Mouse (Mus musculus): Measurements from ENCODE around the gene Nin.

The Nin gene

GRCm38 (mm10) chr12:70083737-70084136 is 29.8 kb downstream of the Nin start:
- in situ Hi-C loops (cut with MseI, MboI), result no loop called here

GRCm38 (mm10) chr12:70082935-70083532 is 30.5 kb downstream of the Nin start:
- in situ Hi-C loops (cut with MseI, MboI), result no loop called here

GRCm38 (mm10) chr12:70082485-70082884 is 31.0 kb downstream of the Nin start:
- in situ Hi-C loops (cut with MseI, MboI), result no loop called here

DNA sequence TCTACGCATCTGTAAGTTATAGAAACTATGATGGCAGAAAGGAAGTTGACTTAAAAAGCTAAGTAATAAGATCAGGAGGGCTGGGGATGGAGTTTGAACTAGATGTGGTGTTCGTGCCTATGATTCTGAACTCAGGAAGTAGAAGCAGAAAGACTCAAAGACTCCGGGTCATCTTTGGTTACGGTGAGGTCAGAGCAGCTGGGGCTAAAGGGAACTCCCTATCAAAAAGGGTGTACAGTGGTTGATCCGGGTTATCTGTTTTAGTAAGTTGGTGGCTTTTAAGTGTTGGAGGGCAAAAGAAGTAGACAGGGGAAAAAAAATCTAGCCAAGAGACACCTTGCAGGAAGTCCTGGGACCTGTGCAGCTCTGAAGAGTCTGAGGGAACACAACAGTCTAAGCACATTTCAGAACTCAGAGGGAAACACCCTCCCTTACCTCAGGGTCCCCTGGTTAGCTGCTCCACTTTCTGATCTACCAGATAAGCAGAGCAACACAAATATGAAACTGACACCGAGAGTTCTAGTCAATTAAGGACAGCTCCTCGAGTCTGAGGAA is 35.0 kb downstream of the Nin start:
- in situ Hi-C loops (cut with MseI, MboI), result no loop called here

DNA sequence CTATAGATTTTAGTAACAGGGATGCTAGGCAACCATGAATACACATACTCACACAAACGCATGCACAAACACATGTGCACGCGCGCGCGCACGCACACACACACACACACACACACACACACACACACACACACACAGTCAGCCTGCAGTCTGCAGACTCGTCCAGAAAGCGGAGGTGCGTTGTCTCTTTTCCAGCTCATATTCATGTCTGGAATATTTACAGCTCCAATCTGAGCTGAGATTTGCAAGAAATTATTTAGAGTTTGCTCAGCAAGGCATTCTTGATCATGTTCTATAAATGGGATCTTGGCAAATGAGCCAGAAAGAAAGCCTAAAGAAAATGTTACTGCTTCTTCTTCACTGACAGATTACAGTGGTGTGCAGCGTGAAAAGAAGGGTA is 37.0 kb downstream of the Nin start:
- in situ Hi-C loops (cut with MseI, MboI), result no loop called here

- in situ Hi-C loops (cut with MseI, MboI), result no loop called here
Measured at GRCm38 (mm10) chr12:70075001-70075400, 38.5 kb downstream of the Nin start.

DNA sequence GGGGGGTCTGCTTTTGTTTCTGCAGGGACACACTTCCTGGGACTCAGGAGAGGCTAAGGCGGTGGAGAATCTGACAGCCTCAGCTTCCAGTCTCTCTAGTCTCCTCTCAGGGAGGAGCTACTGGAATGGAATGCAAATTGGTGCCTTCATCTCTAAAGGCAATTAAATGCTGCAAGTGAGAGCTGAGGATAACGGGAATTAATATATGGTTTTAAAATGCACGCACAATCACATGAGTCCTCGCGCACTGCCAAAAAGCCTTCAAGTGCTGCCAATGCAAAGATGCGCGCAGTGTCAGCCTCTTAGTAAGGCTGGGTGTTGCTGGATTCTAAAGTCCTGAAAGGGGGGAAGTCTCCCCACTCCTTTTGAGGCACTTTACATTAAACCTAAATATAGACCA is 42.6 kb downstream of the Nin start:
- in situ Hi-C loops (cut with MseI, MboI), result no loop called here

- in situ Hi-C loops (cut with MseI, MboI), result no loop called here
Measured at GRCm38 (mm10) chr12:70070306-70070705, 43.2 kb downstream of the Nin start.

DNA sequence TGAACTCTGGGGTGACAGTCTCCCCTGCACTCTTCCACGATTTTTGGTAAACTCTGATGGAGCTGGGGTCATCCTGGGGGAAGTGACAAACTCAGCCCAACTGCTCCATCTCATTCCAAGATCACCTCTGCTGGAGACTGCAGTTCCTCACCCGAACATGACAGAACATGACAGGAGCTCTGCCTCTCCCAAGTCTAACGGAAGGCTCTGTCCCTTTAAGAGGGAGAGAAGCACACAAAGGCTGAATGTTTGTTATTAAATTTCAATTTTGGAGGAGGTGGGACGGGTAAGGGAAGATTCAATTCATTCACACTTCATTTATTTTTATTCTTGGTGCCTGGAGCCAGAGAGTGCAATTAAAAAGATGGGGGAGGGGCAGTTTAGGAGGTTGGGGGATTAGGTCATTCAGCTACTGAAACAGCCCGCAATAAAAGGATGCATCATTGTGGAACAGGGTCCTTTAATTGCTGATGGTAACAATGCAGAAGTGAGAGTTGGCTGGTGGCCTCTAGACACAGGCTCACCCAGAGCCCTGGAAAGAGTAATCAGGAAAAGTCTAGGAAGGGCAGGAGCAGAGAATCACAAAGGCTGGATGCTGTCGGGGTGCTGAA is 44.8 kb downstream of the Nin start:
- in situ Hi-C loops (cut with MseI, MboI), result no loop called here

DNA sequence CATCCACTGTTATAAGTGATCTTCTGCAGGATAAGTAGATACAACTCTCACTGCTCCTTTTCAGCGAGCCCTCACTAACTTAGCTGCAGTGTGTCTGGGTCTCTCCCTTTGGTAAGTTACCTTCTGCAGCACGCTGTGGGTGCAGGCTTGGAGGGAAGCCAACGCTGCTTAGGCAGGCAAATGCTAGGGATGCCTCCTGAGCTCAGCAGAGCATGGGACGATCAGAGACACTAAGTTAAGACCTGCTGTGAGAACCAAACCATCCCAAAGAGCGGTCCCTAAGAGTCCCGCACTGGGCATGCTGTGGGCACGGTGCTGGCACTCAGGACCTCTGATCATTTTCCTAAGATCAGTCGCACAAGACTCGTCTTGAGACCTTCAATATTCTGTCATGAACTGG is 45.7 kb downstream of the Nin start:
- in situ Hi-C loops (cut with MseI, MboI), result no loop called here

DNA sequence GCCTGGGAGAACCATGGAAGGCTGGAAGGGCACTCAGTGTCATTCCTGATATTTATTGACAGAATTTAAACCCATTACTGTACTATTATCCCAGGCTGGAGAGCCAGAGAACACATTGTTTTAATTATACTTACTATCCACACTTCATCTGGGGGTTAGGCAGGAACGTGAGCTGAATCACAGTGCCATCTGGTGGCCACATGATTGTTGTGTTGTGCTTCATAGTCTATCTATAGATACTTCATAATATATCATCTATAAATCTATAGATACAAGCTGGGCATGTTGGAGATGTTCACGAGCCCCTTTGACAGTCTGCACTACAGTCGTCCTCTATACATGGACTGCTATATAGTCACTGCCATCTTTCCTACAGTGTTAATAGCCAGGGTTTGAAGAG is 51.4 kb downstream of the Nin start:
- in situ Hi-C loops (cut with MseI, MboI), result no loop called here

GRCm38 (mm10) chr12:70058956-70059851 is 54.3 kb downstream of the Nin start:
- in situ Hi-C loops (cut with MseI, MboI), result no loop called here

DNA sequence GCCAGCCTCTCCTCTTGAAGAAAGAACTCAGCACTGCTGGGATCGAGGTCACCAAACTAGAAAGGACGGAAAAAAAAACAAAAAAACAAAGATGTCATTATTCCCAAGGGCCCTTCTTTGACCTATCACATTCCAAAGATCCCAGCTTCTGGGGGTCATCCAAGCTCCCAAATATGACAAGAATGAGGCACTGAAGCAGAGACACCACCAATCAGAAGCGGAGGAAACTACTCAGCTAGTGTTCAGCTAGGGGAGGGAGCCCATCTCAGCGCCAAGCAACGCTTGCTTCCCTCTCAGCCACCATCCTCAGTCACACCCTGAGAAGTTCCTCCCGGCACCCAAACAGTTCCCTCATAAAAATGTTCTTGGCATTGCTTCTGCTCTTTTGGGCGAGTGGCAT is 62.8 kb downstream of the Nin start:
- in situ Hi-C loops (cut with MseI, MboI), result no loop called here

- in situ Hi-C loops (cut with MseI, MboI), result no loop called here
Measured at GRCm38 (mm10) chr12:70048741-70049140, 64.8 kb downstream of the Nin start.

DNA sequence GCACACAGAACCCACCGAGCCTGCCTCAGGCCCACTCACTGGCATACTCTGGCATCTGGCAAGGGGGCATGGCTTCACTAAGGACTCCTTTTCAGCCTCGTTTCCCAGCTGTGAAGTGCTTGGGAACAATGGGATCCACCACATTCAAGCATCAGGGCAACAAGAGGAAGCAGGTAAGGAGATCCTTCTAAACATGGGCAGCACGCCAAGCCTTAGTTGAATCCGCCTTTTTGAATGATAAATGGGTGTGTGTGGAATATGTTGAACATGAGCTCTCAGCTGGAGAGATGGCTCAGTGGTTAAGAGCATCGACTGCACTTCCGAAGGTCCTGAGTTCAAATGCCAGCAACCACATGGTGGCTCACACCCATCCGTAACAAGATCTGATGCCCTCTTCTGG is 66.2 kb downstream of the Nin start:
- in situ Hi-C loops (cut with MseI, MboI), result no loop called here

DNA sequence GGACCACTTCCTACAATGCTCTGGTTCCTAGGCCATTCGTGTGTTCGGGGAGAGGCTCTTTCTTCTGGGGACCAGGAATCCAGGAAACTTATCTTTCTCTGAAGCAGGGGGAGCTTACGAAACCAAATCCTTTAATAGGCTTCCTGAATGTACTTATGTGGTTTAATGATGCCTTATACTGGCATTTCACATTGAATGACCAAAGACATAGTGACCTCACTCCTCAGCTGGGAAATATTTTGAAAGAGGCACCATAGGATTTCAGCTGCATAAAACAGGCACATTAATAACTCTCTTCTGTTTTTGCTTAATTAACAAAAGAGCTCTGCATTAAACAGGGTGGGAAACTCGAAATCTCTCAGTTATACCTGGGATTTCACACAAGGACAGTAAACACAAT is 69.2 kb downstream of the Nin start:
- in situ Hi-C loops (cut with MseI, MboI), result no loop called here

- in situ Hi-C loops (cut with MseI, MboI), result no loop called here
Measured at GRCm38 (mm10) chr12:70043421-70043820, 70.1 kb downstream of the Nin start.

DNA sequence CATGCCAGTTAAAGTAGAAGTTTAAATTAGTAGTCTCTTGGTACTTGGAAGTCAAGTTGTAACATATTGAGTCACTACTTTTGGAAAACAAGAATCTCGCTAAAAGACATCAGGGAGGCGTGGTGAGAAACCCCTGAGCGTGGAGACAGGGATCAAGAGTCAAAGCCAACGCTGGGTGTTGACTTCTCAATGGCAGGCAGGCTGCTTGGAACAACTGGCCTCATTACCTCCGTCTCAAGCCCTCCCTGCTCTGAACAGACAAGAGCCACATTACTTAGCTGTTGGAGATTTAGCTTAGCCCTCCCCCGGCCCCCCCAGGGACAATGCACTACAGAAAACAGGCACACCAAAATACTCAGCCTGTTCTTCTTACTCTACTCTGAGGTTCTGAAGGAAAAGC is 72.5 kb downstream of the Nin start:
- in situ Hi-C loops (cut with MseI, MboI), result no loop called here

DNA sequence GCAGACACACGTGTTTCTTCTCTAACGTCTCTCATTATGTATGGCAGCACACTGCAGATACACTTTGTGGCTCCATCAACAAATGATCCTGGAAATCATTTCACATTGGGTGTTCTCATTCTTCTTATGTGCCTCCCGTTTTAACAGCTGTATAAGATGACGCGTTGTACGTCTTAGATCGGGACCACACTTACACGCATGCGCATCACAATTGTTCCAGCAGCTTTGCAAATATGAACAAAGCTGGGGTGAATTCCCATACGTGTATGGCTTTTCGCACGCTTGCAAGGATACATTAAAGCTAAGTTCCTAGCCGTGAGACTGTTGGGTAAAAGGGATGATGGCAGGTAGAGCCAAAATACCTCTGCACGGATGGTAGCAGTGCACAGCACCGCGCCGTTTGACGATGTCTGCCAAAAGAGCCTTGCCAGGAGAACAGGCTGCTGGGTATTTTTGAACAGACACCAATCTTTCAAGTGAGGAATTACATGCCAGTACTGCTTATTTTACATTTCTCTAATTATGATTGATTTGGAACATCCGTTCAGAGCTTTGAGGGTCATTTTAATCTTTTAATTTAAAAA is 76.7 kb downstream of the Nin start:
- in situ Hi-C loops (cut with MseI, MboI), result no loop called here

DNA sequence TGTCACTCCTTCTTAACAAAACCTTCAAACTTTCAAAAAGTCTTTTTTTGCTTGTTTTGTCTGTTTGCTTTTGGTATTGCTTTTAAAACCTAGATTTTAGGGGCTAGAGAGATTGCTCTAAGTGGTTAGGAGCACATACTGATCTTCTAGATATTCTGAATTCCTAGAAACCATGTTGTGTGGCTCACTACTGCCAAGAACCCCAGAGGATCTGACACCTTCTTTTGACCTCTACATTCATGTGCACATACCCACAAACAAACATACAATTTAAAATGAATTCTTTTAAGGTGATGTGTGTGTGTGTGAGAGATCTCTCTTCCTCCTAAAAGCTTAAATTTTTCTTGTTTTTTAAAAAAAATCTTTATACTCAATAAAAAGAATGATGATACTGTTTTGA is 87.3 kb downstream of the Nin start:
- in situ Hi-C loops (cut with MseI, MboI), result no loop called here

DNA sequence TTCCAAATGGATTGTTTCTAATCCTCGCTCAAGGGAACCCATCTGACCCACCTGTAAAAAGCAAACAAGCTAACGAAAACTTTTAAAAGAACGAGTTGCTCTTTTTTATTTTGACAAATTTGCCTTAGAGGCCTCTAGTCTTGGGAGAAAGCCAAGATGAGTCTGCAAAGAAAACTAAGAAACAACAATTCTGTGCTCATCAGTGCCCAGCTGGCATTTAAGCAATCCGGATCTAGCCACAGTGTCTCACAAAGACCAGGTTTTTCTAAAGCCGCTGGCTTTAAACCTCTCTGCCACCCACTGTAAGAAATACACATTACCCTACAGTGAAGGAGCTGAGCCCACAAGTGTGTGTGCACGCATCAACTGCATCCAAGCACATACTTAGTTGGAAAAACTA is 88.1 kb downstream of the Nin start:
- in situ Hi-C loops (cut with MseI, MboI), result no loop called here

DNA sequence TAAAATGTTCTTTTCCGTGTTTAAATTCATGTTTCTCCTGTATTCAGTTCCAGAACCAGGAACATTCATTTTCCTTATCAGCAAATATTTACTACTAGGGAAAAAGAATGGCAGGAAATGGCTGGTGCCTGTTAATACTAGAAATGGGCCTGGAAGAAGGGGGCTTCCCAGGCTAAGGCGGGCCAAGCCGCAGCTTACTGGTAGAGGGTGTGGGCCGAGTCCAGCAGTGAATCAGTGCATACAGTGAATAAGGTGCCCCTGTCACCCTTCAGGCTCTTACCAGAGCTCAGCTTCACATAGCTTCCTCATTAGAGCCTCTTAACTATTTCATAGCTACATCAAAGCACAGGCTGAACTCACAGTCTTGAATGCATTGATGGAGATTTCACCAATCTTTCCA is 89.9 kb downstream of the Nin start:
- in situ Hi-C loops (cut with MseI, MboI), result no loop called here

Data from mouse trophoblast stem cell (cell line).